Mouse (Mus musculus) neural tube, embryonic 12.5 days (tissue): ENCODE data around the gene Csad. TPM values are rescaled to one million over a fixed set of nuclear protein-coding genes. Genes with fewer than 3 reads are reported as not detected.
A peak's percentile ranks its signal among the peaks of the same experiment; 100 is the strongest.

Experiments
- ATAC-seq: fragments of 200-750 bp; cut with Nextera tagmentation; 2 replicates; pipeline ENCODE4 v1.8.0; 2017; ENCODE audit warnings: low read depth, mild to moderate bottlenecking, moderate TSS enrichment, moderate library complexity; ENCODE audit not compliant: low FRiP score
- H3K27ac ChIP-seq: fragments of 300-500 bp; sonication (generic); 2 replicates; pipeline ENCODE4 v1.5.1; 2016
- H3K27me3 ChIP-seq: fragments of 300-500 bp; sonication (generic); replicated peaks from 2 replicates; pipeline ENCODE4 v1.6.1; 2016; ENCODE audit warnings: mild to moderate bottlenecking
- H3K36me3 ChIP-seq: fragments of 300-500 bp; sonication (generic); 2 replicates; pipeline ENCODE4 v1.6.1; 2016; ENCODE audit warnings: mild to moderate bottlenecking
- H3K4me1 ChIP-seq: fragments of 300-500 bp; sonication (generic); 2 replicates; pipeline ENCODE4 v1.6.1; 2016
- H3K4me2 ChIP-seq: fragments of 300-500 bp; sonication (generic); replicated peaks from 2 replicates; pipeline ENCODE4 v1.6.1; 2016; ENCODE audit warnings: mild to moderate bottlenecking
- H3K4me3 ChIP-seq: fragments of 300-500 bp; sonication (generic); 2 replicates; pipeline ENCODE4 v1.5.1; 2016
- H3K9ac ChIP-seq: fragments of 300-500 bp; sonication (generic); 2 replicates; pipeline ENCODE4 v1.6.1; 2016; ENCODE audit warnings: mild to moderate bottlenecking
- H3K9me3 ChIP-seq: fragments of 300-500 bp; sonication (generic); 2 replicates; pipeline ENCODE4 v1.6.1; 2016; ENCODE audit warnings: mild to moderate bottlenecking
- WGBS: fragments of 180-500 bp; shearing (Covaris S2); methylation state at CpG from one replicate; pipeline ENCODE4 v1.1.7; 2016; 5-methylcytosine and 5-hydroxymethylcytosine counted together
- polyA plus RNA-seq: library from polyadenylated mRNA; unstranded; fragments of >200 nt; fragmentation: Nextera tagmentation; extraction: Ambion mirVana; gene quantifications from 2 replicates; pipeline ENCODE4 v1.2.1, GENCODE M21; 2016

Gene Csad
- polyA plus RNA-seq, 1 experiment from 2014 or later = 46.7 TPM

GRCm38 (mm10) chr15:102147674-102148402 lies 56.7 kb downstream of the Csad start:
- Histone ChIP-seq H3K9ac (no peak overlapping the region), H3K4me2 (no peak overlapping the region), H3K4me1 (peaks cover 8% of the 10 kb centered on the region), H3K27ac (no peak overlapping the region), H3K36me3 (no peaks in the 10 kb centered on the region), H3K9me3 (no peaks in the 10 kb centered on the region), H3K4me3 (no peak overlapping the region), H3K27me3 (peaks cover 32% of the 10 kb centered on the region)
- ATAC-seq = no peak
- WGBS = 69% methylated on average over 16 of the region's 16 CpGs

GRCm38 (mm10) chr15:102146882-102147281 lies 57.6 kb downstream of the Csad start:
- Histone ChIP-seq H3K4me1 (peaks cover 8% of the 10 kb centered on the region), H3K27ac (no peak overlapping the region), H3K4me3 (no peak overlapping the region), H3K9me3 (no peaks in the 10 kb centered on the region), H3K27me3 (peaks cover 36% of the 10 kb centered on the region), H3K9ac (no peak overlapping the region), H3K36me3 (no peaks in the 10 kb centered on the region), H3K4me2 (no peak overlapping the region)
- WGBS = 9% methylated on average over 1 of the region's 1 CpGs
- ATAC-seq = no peak

- Histone ChIP-seq H3K4me2 (no peak overlapping the region), H3K4me1 (peaks cover 8% of the 10 kb centered on the region), H3K9me3 (no peaks in the 10 kb centered on the region), H3K9ac (no peak overlapping the region), H3K36me3 (no peaks in the 10 kb centered on the region), H3K4me3 (no peak overlapping the region), H3K27ac (no peak overlapping the region), H3K27me3 (peaks cover 36% of the 10 kb centered on the region)
- 92% methylated on average over 5 of the region's 5 CpGs for WGBS
- ATAC-seq = no peak
Observed at GRCm38 (mm10) chr15:102146089-102146488, 58.4 kb downstream of the Csad start.

- Histone ChIP-seq H3K9me3 (no peaks in the 10 kb centered on the region), H3K4me1 (peaks cover 8% of the 10 kb centered on the region), H3K4me3 (no peak overlapping the region), H3K27me3 (peaks cover 36% of the 10 kb centered on the region), H3K9ac (no peak overlapping the region), H3K27ac (no peak overlapping the region), H3K36me3 (no peaks in the 10 kb centered on the region), H3K4me2 (no peak overlapping the region)
- 86% methylated on average over 10 of the region's 10 CpGs for WGBS
- ATAC-seq = no peak
Observed at GRCm38 (mm10) chr15:102145330-102145729, 59.2 kb downstream of the Csad start.

GRCm38 (mm10) chr15:102144726-102145125 lies 59.8 kb downstream of the Csad start:
- H3K4me3 ChIP-seq = peak overlapping the region; percentile 11; the same call in 1 of the 2 replicates
- H3K9me3 ChIP-seq = no peaks in the 10 kb centered on the region
- 0 out of 2 replicates have a peak overlapping the region, but pooled peaks have one; percentile 40 for H3K9ac ChIP-seq
- no peak overlapping the region for H3K27ac ChIP-seq
- H3K27me3 ChIP-seq = peaks cover 36% of the 10 kb centered on the region
- ATAC-seq = no peak
- WGBS = 16% methylated on average over 19 of the region's 19 CpGs
- no peaks in the 10 kb centered on the region for H3K36me3 ChIP-seq
- peak overlapping the region; percentile 46 for H3K4me2 ChIP-seq
- H3K4me1 ChIP-seq = peaks cover 8% of the 10 kb centered on the region

- Histone ChIP-seq H3K27ac (no peak within 1 kb of the TSS), H3K9me3 (no peaks in the 10 kb centered on the region), H3K4me2 (peak within 1 kb of the TSS; percentile 46), H3K4me1 (peaks cover 8% of the 10 kb centered on the region), H3K36me3 (no peaks in the 10 kb centered on the region), H3K4me3 (peak within 1 kb of the TSS; percentile 11; the same call in 1 of the 2 replicates), H3K9ac (0 out of 2 replicates have a peak within 1 kb of the TSS, but pooled peaks have one; percentile 40), H3K27me3 (peaks cover 36% of the 10 kb centered on the region)
- no peak for ATAC-seq
- 5% methylated on average over 22 of the region's 22 CpGs for WGBS
Observed at GRCm38 (mm10) chr15:102144274-102144711, 60.2 kb downstream of the Csad start, which contains the start of gene Igfbp6. Gene Igfbp6 (plus strand): TSS chr15:102144362.

- 60% methylated on average over 23 of the region's 23 CpGs for WGBS
- ATAC-seq = no peak
- H3K36me3 ChIP-seq = no peaks in the 10 kb centered on the region
- H3K4me3 ChIP-seq = no peak overlapping the region
- H3K9me3 ChIP-seq = no peaks in the 10 kb centered on the region
- H3K4me1 ChIP-seq = peaks cover 8% of the 10 kb centered on the region
- no peak overlapping the region for H3K9ac ChIP-seq
- H3K4me2 ChIP-seq = no peak overlapping the region
- H3K27me3 ChIP-seq = peaks cover 36% of the 10 kb centered on the region
- no peak overlapping the region for H3K27ac ChIP-seq
Observed at GRCm38 (mm10) chr15:102142914-102143912, 61.3 kb downstream of the Csad start.

GRCm38 (mm10) chr15:102141120-102141519 lies 63.4 kb downstream of the Csad start:
- Histone ChIP-seq H3K4me3 (no peak overlapping the region), H3K27me3 (peaks cover 34% of the 10 kb centered on the region), H3K4me2 (no peak overlapping the region), H3K27ac (no peak overlapping the region), H3K9ac (no peak overlapping the region), H3K36me3 (no peaks in the 10 kb centered on the region), H3K9me3 (no peaks in the 10 kb centered on the region), H3K4me1 (peaks cover 10% of the 10 kb centered on the region)
- no peak for ATAC-seq
- 90% methylated on average over 5 of the region's 5 CpGs for WGBS

- peak within 1 kb of the TSS; percentile 87 for H3K9ac ChIP-seq
- under 1% methylated on average over 50 of the region's 50 CpGs for WGBS
- peak; percentile 99 for ATAC-seq
- peaks cover 18% of the 10 kb centered on the region for H3K36me3 ChIP-seq
- H3K9me3 ChIP-seq = no peaks in the 10 kb centered on the region
- H3K27ac ChIP-seq = peak within 1 kb of the TSS; percentile 15; the same call in 1 of the 2 replicates
- peaks cover 12% of the 10 kb centered on the region for H3K4me1 ChIP-seq
- peak within 1 kb of the TSS; percentile 77 for H3K4me2 ChIP-seq
- peak within 1 kb of the TSS; percentile 88 for H3K4me3 ChIP-seq
- H3K27me3 ChIP-seq = no peaks in the 10 kb centered on the region
Observed at GRCm38 (mm10) chr15:102136129-102136758, 68.3 kb downstream of the Csad start, which contains the start of gene Spryd3. Gene Spryd3 (minus strand): TSS chr15:102136234.

- 3% methylated on average over 35 of the region's 35 CpGs for WGBS
- peak overlapping the region; percentile 88 for H3K4me3 ChIP-seq
Observed at GRCm38 (mm10) chr15:102135522-102136128, 68.9 kb downstream of the Csad start.

GRCm38 (mm10) chr15:102134709-102135108 lies 69.8 kb downstream of the Csad start:
- Histone ChIP-seq H3K4me1 (peaks cover 12% of the 10 kb centered on the region), H3K27me3 (no peaks in the 10 kb centered on the region), H3K9me3 (no peaks in the 10 kb centered on the region), H3K4me2 (peak overlapping the region; percentile 77), H3K4me3 (no peak overlapping the region; the same call in 1 of the 2 replicates), H3K9ac (no peak overlapping the region), H3K36me3 (peaks cover 33% of the 10 kb centered on the region), H3K27ac (no peak overlapping the region)
- WGBS = 92% methylated on average over 2 of the region's 2 CpGs
- no peak for ATAC-seq

More at GRCm38 (mm10) chr15:102135522-102136128, 68.9 kb downstream of the Csad start:
- Histone ChIP-seq H3K4me1 (peaks cover 12% of the 10 kb centered on the region), H3K4me2 (peak overlapping the region; percentile 77), H3K9me3 (no peaks in the 10 kb centered on the region), H3K27ac (0 out of 2 replicates have a peak overlapping the region, but pooled peaks have one; percentile 15), H3K27me3 (no peaks in the 10 kb centered on the region), H3K36me3 (peaks cover 24% of the 10 kb centered on the region), H3K9ac (peak overlapping the region; percentile 87)
- peak; percentile 79 for ATAC-seq
